Mouse (Mus musculus): ENCODE data around the gene Capn13.

DNA sequence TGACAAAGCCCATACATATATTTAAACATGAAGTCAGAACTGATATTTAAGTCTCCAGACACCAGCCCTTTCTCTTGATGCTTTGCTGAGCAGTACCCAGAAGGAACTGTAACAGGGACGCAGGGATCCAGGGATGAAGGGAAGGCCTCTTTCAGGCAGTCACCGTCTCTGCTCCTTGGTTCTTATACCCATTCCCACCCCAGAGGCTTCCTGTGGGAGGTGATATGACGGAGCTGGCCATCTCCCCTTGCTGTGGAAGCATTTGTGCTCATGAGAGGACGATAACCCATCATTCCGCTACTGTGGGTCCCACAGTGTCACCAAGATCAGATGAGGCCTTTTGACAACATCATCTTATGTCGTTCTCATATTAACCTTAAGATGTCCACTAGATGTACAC is 101.7 kb downstream of the Capn13 start:
- TF ChIP-seq POLR2A (IDR thresholded peaks at IDR 0.05; ENCODE audit: borderline replicate concordance, insufficient read depth, low read length) (no peak), CTCF (IDR thresholded peaks at IDR 0.05; ENCODE audit: borderline replicate concordance, insufficient read depth, low read depth, low read length) (no peak)

Data from cerebellum, adult 2 months (tissue).